Mouse (Mus musculus): ENCODE results near the gene C2cd4c.

C2cd4c gene

GRCm38 (mm10) chr10:79612192-79613135 lies 1.4 kb downstream of the C2cd4c start:
- no peak for DNase-seq (ENCODE audit: low spot score)

GRCm38 (mm10) chr10:79611296-79611695 lies 2.5 kb downstream of the C2cd4c start:
- no peak for DNase-seq (ENCODE audit: low spot score)

- DNase-seq (ENCODE audit: low spot score) = no peak
Observed at GRCm38 (mm10) chr10:79609276-79609675, 4.5 kb downstream of the C2cd4c start.

GRCm38 (mm10) chr10:79607892-79608291 lies 5.9 kb downstream of the C2cd4c start:
- no peak for DNase-seq (ENCODE audit: low spot score)

GRCm38 (mm10) chr10:79606537-79606936 lies 7.3 kb downstream of the C2cd4c start:
- no peak for DNase-seq (ENCODE audit: low spot score)

GRCm38 (mm10) chr10:79597936-79598230 lies 15.9 kb downstream of the C2cd4c start:
- no peak for DNase-seq (ENCODE audit: low spot score)

- no peak for DNase-seq (ENCODE audit: low spot score)
Observed at GRCm38 (mm10) chr10:79597051-79597935, 16.5 kb downstream of the C2cd4c start.

- DNase-seq (ENCODE audit: low spot score) = no peak
Observed at GRCm38 (mm10) chr10:79595590-79595929, 18.3 kb downstream of the C2cd4c start.

- no peak for DNase-seq (ENCODE audit: low spot score)
Observed at GRCm38 (mm10) chr10:79594872-79595589, 18.8 kb downstream of the C2cd4c start.

GRCm38 (mm10) chr10:79594111-79594510 lies 19.7 kb downstream of the C2cd4c start:
- no peak for DNase-seq (ENCODE audit: low spot score)

GRCm38 (mm10) chr10:79590702-79591101 lies 23.1 kb downstream of the C2cd4c start:
- no peak for DNase-seq (ENCODE audit: low spot score)

GRCm38 (mm10) chr10:79587752-79588126 lies 26.1 kb downstream of the C2cd4c start:
- DNase-seq (ENCODE audit: low spot score) = no peak

GRCm38 (mm10) chr10:79587061-79587751 lies 26.6 kb downstream of the C2cd4c start, which contains the start of gene Theg:
TSS of gene Theg (minus strand) at chr10:79587331.
- DNase-seq (ENCODE audit: low spot score) = no peak

- DNase-seq (ENCODE audit: low spot score) = no peak
Observed at GRCm38 (mm10) chr10:79586243-79586642, 27.6 kb downstream of the C2cd4c start.

- DNase-seq (ENCODE audit: low spot score) = no peak
Observed at GRCm38 (mm10) chr10:79585723-79586122, 28.1 kb downstream of the C2cd4c start.

- no peak for DNase-seq (ENCODE audit: low spot score)
Observed at GRCm38 (mm10) chr10:79585136-79585535, 28.7 kb downstream of the C2cd4c start.

GRCm38 (mm10) chr10:79584426-79584825 lies 29.4 kb downstream of the C2cd4c start:
- DNase-seq (ENCODE audit: low spot score) = no peak

GRCm38 (mm10) chr10:79584021-79584420 lies 29.8 kb downstream of the C2cd4c start:
- no peak for DNase-seq (ENCODE audit: low spot score)

- no peak for DNase-seq (ENCODE audit: low spot score)
Observed at GRCm38 (mm10) chr10:79581501-79581900, 32.3 kb downstream of the C2cd4c start.

GRCm38 (mm10) chr10:79580811-79581210 lies 33.0 kb downstream of the C2cd4c start:
- no peak for DNase-seq (ENCODE audit: low spot score)

GRCm38 (mm10) chr10:79580356-79580755 lies 33.5 kb downstream of the C2cd4c start:
- DNase-seq (ENCODE audit: low spot score) = no peak

GRCm38 (mm10) chr10:79579781-79580180 lies 34.0 kb downstream of the C2cd4c start:
- no peak for DNase-seq (ENCODE audit: low spot score)

All from ovary, adult 18-20 months (tissue).